Mouse (Mus musculus) mouse embryonic stem cell (cell line): ENCODE results near the gene H2-T24.
"Not testable (repeated sequence)": the region's sequence is repeated elsewhere in the genome, so short reads cannot be mapped to it uniquely, and the experiment has no call there.

Experiments used
- in situ Hi-C, 2 experiments: fragments of 300-500 bp; cut with MboI; formaldehyde crosslinking; loops; 1 replicate in 1 of 2; 3 replicates in 1 of 2; pipeline ENCODE4 v1.14.3; 2019 to 2020; ENCODE audit warnings: low sequenced_read_pairs in 2 of 2, low pct_unique_long_range_greater_than_20kb in 1 of 2, mixed read lengths in 1 of 2; ENCODE audit not compliant: unreplicated experiment in 1 of 2

H2-T24 gene

GRCm38 (mm10) chr17:36027663-36028062 lies 7.3 kb upstream of the H2-T24 start:
- in situ Hi-C loops, result no loop called here

- in situ Hi-C loops, result no loop called here
Observed at GRCm38 (mm10) chr17:36025901-36026300, 5.5 kb upstream of the H2-T24 start.

- in situ Hi-C loops, result no loop called here
Observed at GRCm38 (mm10) chr17:36025197-36025596, 4.8 kb upstream of the H2-T24 start.

DNA sequence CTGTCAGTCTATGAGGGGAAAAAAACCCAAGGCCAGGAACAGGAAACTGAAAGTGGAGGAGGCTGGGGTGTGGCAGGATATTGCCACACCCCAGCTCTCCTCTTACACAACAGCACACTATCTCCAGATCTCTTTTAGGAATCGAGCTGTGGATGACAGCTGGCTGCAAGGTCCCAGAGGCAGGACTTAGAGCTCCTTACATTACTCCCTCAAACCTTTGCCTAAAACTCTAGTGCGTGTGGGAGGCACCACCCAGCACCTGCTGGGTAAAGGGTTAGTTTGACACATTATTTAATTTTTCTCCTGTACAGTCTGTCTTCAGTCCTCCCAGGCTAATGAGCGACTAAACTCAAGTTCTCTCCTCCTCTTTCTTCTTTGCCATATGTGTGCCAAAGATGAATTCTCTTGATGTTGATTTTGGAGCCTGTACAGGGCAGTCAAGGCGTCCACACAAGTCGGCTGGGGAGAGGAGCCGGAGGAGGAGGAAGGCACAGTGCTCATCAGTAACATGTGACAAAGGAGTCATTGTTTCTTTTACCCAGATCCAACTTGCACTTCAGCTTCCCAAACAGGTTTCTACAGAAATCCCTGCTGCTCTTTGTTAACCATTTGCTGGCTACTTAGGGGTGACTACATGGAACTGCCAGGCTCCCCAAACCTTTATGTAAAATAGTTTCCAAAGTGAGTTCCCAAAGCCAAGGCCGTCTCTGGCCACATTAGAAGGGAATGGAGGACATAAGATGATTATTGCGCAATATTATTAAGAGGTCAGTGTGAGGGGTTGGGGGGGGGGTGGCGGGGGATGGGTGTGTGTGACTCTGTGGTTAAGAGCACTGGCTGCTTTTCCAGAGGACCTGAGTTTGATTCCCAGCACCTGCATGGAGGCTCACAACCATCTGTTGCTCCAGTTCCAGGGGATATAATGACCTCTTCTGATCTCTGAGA lies 3.6 kb upstream of the H2-T24 start:
- in situ Hi-C loops, result no loop called here

GRCm38 (mm10) chr17:36022922-36023321 lies 2.6 kb upstream of the H2-T24 start:
- in situ Hi-C loops, result no loop called here

GRCm38 (mm10) chr17:36022098-36022497 lies 1.7 kb upstream of the H2-T24 start:
- in situ Hi-C loops, result no loop called here

DNA sequence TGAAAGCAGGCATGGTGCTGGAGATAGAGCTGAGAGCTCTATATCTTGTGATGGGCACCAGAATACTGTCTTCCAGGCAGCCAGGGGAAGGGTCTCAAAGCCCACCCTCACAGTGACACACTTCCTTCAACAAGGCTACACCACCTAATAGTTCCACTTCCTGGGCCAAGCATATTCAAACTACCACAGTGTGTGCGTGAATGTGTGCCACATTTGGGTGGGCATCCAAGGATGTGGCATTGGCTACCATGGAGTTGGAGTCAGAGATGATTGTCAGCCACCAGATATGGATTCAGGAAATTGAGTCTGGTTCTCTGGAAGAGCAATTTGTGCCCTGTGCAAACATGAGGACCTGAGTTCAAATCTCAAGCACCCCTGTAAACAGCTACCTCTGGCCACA lies 949 bp upstream of the H2-T24 start:
- in situ Hi-C loops, result no loop called here

GRCm38 (mm10) chr17:36019519-36019918 lies 841 bp downstream of the H2-T24 start:
- in situ Hi-C loops, result no loop called here

DNA sequence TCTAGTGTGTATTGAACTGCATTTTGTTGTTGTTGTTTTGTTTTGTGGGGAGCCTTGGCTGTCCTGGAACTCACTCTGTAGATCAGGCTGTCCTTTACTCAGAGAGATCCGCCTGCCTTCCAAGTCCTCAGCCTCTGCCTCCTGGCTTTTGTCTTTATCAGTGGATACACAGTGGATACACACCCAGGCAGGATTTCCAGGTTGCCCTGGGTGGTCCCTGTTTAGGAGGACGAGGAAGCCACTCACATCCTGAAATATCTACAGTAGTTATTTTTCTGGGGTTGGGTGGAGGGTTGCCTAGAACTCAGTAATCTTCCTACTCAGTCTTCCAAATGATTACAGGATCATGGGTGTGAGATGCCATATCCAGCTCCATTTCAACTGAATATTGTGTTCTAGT lies 1.4 kb downstream of the H2-T24 start:
- in situ Hi-C loops, result no loop called here

DNA sequence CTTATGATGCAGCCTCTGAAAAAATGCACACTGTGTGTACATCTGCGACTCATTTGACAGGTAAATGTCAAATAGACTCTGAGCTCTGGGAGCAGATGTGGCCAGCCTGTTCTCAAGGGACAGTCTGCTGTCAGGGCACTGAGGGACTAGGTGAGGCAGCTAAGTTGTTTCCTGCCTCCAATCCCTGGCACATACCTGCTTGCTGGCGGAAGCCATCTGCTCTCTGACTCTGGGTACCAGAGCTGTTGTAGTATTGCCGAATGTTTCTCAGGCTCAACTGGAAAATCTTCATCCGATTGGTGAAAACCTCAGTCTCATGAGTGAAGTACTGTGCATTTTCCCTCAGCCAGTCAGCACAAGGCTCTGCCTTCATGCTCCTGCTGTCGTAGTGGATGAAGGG lies 3.3 kb downstream of the H2-T24 start:
- in situ Hi-C loops, result no loop called here

- in situ Hi-C loops, result no loop called here
Observed at GRCm38 (mm10) chr17:36014977-36015376, 5.4 kb downstream of the H2-T24 start.

DNA sequence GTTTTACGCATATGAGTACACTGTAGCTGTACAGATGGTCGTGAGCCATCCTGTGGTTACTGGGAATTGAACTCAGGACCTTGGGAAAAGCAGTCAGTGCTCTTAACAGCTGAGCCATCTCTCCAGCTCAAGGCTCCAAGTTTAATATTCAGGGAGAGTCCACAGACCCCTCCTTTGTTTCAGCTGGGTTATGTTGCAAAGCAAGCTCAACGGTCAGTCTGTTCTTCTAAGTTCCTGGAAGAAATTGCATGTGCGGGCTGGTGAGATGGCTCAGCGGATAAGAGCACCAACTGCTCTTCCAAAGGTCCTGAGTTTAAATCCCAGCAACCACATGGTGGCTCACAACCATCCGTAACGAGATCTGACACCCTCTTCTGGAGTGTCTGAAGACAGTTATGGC lies 16.0 kb downstream of the H2-T24 start:
- in situ Hi-C loops, result not testable (repeated sequence)

DNA sequence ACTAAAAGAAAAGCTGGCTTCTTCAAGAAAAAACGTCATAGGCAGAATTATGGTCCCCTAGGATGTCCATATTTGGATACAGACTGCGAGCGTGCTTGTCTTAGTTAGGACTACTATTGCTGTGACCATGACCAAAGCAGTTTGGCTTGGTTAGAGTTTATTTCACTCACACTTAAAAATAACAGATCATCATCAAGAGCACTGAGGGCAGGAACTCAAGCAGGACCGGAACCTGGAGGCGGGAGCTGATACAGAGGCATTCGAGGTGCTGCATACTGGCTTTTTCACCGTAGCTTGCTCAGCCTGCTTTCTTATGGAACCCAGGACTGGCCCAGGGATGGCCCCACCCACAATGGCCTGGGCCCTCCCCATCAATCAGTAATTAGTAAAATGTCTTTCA lies 17.0 kb downstream of the H2-T24 start:
- in situ Hi-C loops, result no loop called here

GRCm38 (mm10) chr17:36001966-36002365 lies 18.4 kb downstream of the H2-T24 start:
- in situ Hi-C loops, result no loop called here

GRCm38 (mm10) chr17:36001121-36001897 lies 19.1 kb downstream of the H2-T24 start:
- in situ Hi-C loops, result no loop called here

GRCm38 (mm10) chr17:36000349-36000748 lies 20.0 kb downstream of the H2-T24 start:
- in situ Hi-C loops, result no loop called here

DNA sequence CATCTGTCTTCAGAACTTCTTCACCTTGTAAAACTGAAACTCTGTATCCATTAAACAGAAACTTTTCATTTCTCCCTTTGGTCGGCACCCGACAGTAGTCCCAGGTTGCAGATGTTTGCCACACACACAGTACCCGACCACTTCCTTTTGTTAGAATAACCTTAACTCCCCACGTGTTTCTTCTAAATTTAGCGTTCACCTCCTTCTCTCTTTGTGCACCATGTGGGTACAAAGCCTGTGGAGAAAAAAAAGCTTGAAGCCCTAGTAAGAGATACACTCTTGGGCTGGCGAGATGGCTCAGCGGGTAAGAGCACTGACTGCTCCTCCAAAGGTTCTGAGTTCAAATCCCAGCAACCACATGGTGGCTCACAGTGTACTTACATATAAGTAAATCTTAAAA lies 21.0 kb downstream of the H2-T24 start:
- in situ Hi-C loops, result loop anchor here in 1 of 2 experiments (5.0 kb wide), 1 partner anchor 62 kb away; no protein-coding TSS in a partner anchor

DNA sequence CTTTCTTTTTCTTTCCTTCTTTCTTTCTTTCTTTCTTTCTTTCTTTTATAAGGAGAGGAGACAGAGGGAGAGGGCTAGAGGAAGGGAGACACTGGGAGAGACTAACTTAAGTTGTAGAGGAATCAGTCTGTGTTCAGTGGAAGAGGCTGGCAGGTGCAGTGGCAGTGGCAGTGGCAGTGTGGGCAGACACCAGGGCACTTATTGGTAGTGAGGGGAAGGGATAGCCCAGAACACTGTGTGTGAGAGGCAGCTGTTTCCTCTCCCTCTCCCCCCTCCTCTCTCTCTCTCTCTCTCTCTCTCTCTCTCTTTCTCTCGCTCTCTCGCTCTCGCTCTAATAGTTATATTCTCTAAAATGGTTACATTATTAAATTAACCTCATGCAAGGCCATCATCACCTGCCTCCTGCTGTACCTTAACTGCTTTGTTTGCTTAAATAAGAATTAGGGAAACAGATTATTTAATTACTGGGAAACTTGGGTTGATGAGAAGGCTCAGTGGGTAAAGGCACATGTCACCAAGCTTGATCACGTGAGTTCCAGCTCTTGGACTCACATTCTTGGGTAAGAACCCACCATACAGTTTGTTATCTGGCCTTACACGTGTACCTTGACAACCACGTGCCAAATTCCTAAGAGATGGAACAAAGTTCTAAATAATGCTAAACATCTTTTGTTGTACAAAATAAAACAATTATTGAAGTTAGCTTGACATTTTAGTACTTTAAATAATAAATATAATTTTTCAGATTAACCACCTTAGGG lies 21.6 kb downstream of the H2-T24 start:
- in situ Hi-C loops, result loop anchor here in 1 of 2 experiments (5.0 kb wide), 1 partner anchor 61 kb away; no protein-coding TSS in a partner anchor
